Mouse (Mus musculus) bone marrow macrophage, adult 2 months (primary cell): ENCODE data around the gene P4ha1.

Source experiments
- CTCF ChIP-seq: IDR thresholded peaks from 2 replicates; pipeline ENCODE4 v1.5.1; 2012; ENCODE audit warnings: low read depth, mild to moderate bottlenecking, low read length, moderate library complexity
- POLR2A ChIP-seq: IDR thresholded peaks from 2 replicates; pipeline ENCODE4 v1.6.1; 2012; ENCODE audit warnings: mild to moderate bottlenecking, low read depth, low read length, borderline replicate concordance

DNA sequence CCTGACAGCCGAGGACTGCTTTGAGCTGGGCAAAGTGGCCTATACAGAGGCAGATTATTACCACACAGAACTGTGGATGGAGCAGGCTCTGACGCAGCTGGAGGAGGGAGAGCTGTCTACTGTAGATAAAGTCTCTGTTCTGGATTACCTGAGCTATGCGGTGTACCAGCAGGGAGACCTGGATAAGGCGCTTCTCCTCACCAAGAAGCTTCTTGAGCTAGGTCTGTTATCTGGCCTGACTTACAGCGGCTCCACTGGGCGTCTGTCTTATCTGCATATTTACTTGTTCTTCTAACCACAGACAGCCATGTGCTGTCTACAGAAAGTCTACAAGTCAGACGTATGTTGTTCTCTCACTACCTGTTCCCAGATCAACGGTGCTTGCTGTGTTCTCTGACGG lies 25.1 kb downstream of the P4ha1 start:
- TF ChIP-seq CTCF (no peak), POLR2A (no peak)
